Mouse (Mus musculus) layer of hippocampus, adult 18-20 months (tissue): Measurements from ENCODE around the gene Ddx20. TPM values are rescaled to one million over a fixed set of nuclear protein-coding genes. Genes with fewer than 3 reads are reported as not detected.
"Not testable (repeated sequence)": the region's sequence is repeated elsewhere in the genome, so short reads cannot be mapped to it uniquely, and the experiment has no call there.

Experiments
- DNase-seq, 2 experiments: peaks; one replicate each; pipeline ENCODE4 v3.0.0; 2022; ENCODE audit warnings: low spot score in 2 of 2
- total RNA-seq, 2 experiments: library from RNA; stranded (reverse); gene quantifications; 2 replicates each; pipeline ENCODE4 v1.2.3; 2021

The Ddx20 gene
- total RNA-seq, 2 experiments from 2014 or later = 12.0 to 13.5 TPM

GRCm38 (mm10) chr3:105706366-105707020 is 19.1 kb upstream of the Ddx20 start:
- DNase-seq = peak in 1 of 2 experiments; percentile 73

GRCm38 (mm10) chr3:105705561-105705960 is 18.2 kb upstream of the Ddx20 start:
- no peak for DNase-seq

GRCm38 (mm10) chr3:105705061-105705549 is 17.7 kb upstream of the Ddx20 start:
- DNase-seq = peak; percentile 87 to 93

- DNase-seq = peak; percentile 83 to 90
These were observed 16.9 kb upstream of the Ddx20 start, which contains the start of gene Inka2 for GRCm38 (mm10) chr3:105704031-105705008. Inka2 (plus strand) TSS chr3:105704599.

- DNase-seq = no peak
These were observed 16.2 kb upstream of the Ddx20 start for GRCm38 (mm10) chr3:105703571-105703970.

- no peak for DNase-seq
These were observed 14.0 kb upstream of the Ddx20 start for GRCm38 (mm10) chr3:105701399-105701798.

GRCm38 (mm10) chr3:105700786-105701185 is 13.4 kb upstream of the Ddx20 start:
- DNase-seq = not testable (repeated sequence)

GRCm38 (mm10) chr3:105699241-105699933 is 12.0 kb upstream of the Ddx20 start:
- no peak for DNase-seq

- no peak for DNase-seq
These were observed 10.9 kb upstream of the Ddx20 start for GRCm38 (mm10) chr3:105698311-105698710.

GRCm38 (mm10) chr3:105697148-105697441 is 9.7 kb upstream of the Ddx20 start:
- no peak for DNase-seq

GRCm38 (mm10) chr3:105696387-105697147 is 9.2 kb upstream of the Ddx20 start:
- no peak for DNase-seq

GRCm38 (mm10) chr3:105695476-105696386 is 8.4 kb upstream of the Ddx20 start:
- DNase-seq = no peak

- peak; percentile 72 to 82 for DNase-seq
These were observed 6.1 kb upstream of the Ddx20 start for GRCm38 (mm10) chr3:105693327-105694080.

- DNase-seq = no peak
These were observed 1.2 kb upstream of the Ddx20 start for GRCm38 (mm10) chr3:105688536-105688935.

GRCm38 (mm10) chr3:105686394-105687323 is 715 bp downstream of the Ddx20 start:
- no peak for DNase-seq

- DNase-seq = no peak
These were observed 7.0 kb downstream of the Ddx20 start for GRCm38 (mm10) chr3:105680346-105680745.

- no peak for DNase-seq
These were observed 11.4 kb downstream of the Ddx20 start for GRCm38 (mm10) chr3:105675932-105676331.
